Mouse (Mus musculus): ENCODE results near the gene Cdc34. TPM values are rescaled to one million over a fixed set of nuclear protein-coding genes. Genes with fewer than 3 reads are reported as not detected.
A peak's percentile ranks its signal among the peaks of the same experiment; 100 is the strongest.
"Not testable (repeated sequence)": the region's sequence is repeated elsewhere in the genome, so short reads cannot be mapped to it uniquely, and the experiment has no call there.

Cdc34 gene
- polyA plus RNA-seq, 1 experiment from 2014 or later = 122 TPM

DNA sequence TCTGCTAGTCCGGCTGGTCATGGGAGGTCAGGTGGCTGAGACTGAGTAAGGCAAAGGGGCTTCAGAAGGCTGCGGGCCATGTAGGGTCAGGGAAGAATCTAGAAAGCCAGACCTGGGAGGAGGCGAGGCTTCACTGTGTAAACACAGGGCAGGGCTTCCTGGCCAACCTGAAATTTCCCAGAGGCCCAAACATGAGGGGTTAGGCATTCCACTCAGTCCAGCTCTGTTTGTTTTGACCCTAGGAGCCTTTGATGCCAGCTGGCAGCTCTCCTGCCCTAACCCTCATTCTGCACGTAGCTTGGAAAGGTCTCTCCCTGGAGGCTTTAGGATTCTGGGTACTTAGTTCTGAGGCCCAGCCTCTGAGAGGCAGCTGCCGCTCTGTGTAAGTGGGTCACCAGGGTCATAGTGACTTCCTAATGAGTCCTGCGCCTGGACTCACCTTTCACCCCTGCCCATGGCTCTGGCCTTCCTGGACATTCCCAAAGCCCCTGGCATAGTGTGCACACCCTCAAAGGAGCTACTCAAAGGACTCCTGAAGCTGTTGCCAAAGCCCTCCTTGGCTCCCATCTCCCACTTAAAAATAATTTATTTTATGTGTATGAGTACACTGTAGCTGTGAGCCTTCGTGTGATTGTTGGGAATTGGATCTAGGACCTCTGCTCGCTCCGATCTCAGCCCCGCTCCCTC lies 19.6 kb downstream of the Cdc34 start:
- Histone ChIP-seq H3K9ac (peak overlapping the region; percentile 61), H3K4me1 (peaks cover 45% of the 10 kb centered on the region), H3K4me2 (peak overlapping the region; percentile 40), H3K4me3 (no peak overlapping the region), H3K9me3 (no peaks in the 10 kb centered on the region), H3K27ac (replicated peaks) (peak overlapping the region; percentile 84), H3K36me3 (peaks cover 5% of the 10 kb centered on the region), H3K27me3 (replicated peaks) (no peaks in the 10 kb centered on the region)
- ATAC-seq (ENCODE audit: extremely low read depth, insufficient number of reproducible peaks, low FRiP score, low TSS enrichment) = no peak
- WGBS = 44% methylated on average over 10 of the region's 10 CpGs

DNA sequence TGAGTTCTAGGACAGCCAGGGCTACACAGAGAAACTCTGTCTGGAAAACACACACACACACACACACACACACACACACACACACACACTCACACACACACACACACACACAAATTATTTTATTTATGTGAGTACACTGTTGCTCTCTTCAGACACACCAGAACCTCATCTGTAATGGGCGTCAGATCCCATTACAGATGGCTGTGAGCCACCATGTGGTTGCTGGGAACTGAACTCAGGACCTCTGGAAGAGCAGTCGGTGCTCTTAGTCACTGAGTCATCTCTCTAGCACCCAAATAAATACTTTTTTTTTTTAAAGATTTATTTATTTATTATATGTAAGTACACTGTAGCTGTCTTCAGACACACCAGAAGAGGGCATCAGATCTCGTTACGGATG lies 21.0 kb downstream of the Cdc34 start:
- not testable (repeated sequence) for H3K4me2 ChIP-seq; H3K27me3 ChIP-seq (replicated peaks); H3K27ac ChIP-seq (replicated peaks); H3K9ac ChIP-seq; ATAC-seq (ENCODE audit: extremely low read depth, insufficient number of reproducible peaks, low FRiP score, low TSS enrichment); H3K9me3 ChIP-seq; H3K4me3 ChIP-seq
- peaks cover 18% of the 10 kb centered on the region for H3K36me3 ChIP-seq
- WGBS = 89% methylated on average over 4 of the region's 4 CpGs
- H3K4me1 ChIP-seq = peaks cover 50% of the 10 kb centered on the region

DNA sequence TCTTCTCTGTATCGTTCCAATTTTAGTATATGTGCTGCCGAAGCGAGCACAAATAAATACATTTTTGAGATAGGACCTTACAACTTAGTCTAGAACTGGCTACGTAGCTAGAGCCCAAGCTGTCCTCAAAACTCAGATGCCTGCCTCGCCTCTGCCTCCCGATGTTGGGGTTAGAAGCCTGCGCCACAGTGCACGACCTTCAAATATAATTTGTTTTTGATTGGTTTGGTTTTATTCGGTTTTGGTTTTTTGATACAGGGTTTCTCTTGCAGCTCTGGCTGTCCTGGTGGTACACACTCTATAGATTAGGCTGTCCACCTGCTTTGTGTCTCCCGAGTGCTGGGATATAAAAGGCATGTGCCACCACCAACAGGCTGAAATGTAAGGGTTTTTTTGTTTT lies 21.5 kb downstream of the Cdc34 start:
- H3K36me3 ChIP-seq = peaks cover 23% of the 10 kb centered on the region
- H3K9ac ChIP-seq = peak overlapping the region; percentile 78
- H3K27me3 ChIP-seq (replicated peaks) = no peaks in the 10 kb centered on the region
- H3K27ac ChIP-seq (replicated peaks) = peak overlapping the region; percentile 84
- H3K4me1 ChIP-seq = peaks cover 54% of the 10 kb centered on the region
- no peaks in the 10 kb centered on the region for H3K9me3 ChIP-seq
- H3K4me2 ChIP-seq = peak overlapping the region; percentile 97
- 74% methylated on average over 10 of the region's 10 CpGs for WGBS
- ATAC-seq (ENCODE audit: extremely low read depth, insufficient number of reproducible peaks, low FRiP score, low TSS enrichment) = no peak
- peak overlapping the region; percentile 75 for H3K4me3 ChIP-seq

DNA sequence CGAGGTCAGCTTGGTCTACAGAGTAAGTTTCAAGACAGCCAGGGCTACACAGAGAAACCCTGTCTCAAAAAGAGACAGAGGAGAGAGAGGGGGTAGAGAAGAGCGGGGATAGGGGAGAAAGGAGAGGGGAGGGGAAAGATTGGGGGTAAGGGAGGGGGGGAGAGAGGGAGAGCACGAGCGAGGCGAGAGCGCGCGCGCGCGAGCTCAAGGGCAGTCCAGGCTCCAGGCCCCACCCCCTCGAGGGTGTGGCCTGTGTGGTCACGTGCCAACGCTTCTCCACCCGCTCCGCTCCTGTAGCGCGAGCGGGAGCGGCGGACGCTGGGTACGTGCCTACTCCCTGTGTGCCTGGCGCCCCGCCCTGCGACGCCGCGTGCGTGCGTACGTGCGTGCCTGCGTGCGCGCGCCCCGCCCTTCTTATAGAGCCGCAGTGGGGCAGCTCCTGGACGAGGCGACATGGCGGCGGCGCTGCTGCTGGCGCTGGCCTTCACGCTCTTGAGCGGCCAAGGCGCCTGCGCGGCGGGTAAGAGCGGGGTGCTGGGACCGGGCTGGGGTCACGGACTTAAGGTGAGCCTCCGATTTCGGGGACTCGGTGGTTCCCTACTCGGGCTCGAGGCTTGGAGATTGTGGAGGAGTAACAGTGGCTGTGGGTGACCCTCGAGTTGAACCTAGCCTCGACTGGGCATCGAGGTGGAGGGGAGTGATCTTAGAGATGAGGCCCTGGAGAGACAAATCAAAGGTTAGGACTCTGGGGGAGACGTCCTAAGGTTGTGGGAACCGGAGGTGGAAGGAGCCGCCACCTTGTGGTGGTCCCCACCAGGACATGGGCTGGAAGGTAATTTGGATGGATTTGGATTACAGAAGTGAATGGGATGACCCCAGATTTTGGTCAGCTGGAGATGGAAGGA lies 22.3 kb downstream of the Cdc34 start, which contains the start of gene Bsg:
Gene Bsg (plus strand): TSS at position 427 of the 905 bp plus-strand sequence.
- peak within 1 kb of the TSS; percentile 95 for H3K9ac ChIP-seq
- H3K9me3 ChIP-seq = no peaks in the 10 kb centered on the region
- peak within 1 kb of the TSS; percentile 97 for H3K4me2 ChIP-seq
- peak within 1 kb of the TSS; percentile 75 for H3K4me3 ChIP-seq
- WGBS = under 1% methylated on average over 63 of the region's 65 CpGs
- ATAC-seq (ENCODE audit: extremely low read depth, insufficient number of reproducible peaks, low FRiP score, low TSS enrichment) = peak; percentile 93
- peaks cover 62% of the 10 kb centered on the region for H3K4me1 ChIP-seq
- peak within 1 kb of the TSS; percentile 84 for H3K27ac ChIP-seq (replicated peaks)
- H3K27me3 ChIP-seq (replicated peaks) = no peaks in the 10 kb centered on the region
- H3K36me3 ChIP-seq = peaks cover 31% of the 10 kb centered on the region

DNA sequence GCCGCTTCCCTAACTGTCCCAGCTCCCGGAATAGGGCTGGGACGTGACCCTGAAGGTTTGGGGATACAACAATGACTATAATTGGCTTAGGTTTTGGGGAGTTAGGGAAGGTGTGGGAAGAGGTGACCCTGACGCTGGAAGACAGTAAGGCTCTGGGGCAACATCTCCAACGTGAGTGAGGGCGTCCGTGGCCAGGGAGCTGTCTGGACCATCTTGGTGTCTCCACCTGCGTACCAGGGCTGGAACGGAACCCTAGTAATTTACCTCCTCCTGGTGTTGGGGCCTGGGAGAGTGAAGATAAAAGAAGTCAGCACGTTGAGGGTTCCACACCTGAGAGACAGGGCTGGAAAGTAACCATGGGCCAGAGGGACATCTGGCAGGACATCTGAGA lies 23.0 kb downstream of the Cdc34 start:
- Histone ChIP-seq H3K27me3 (replicated peaks) (no peaks in the 10 kb centered on the region), H3K36me3 (peaks cover 38% of the 10 kb centered on the region), H3K9ac (peak overlapping the region; percentile 95), H3K27ac (replicated peaks) (peak overlapping the region; percentile 84), H3K4me3 (peak overlapping the region; percentile 75), H3K4me1 (peaks cover 68% of the 10 kb centered on the region), H3K4me2 (peak overlapping the region; percentile 97), H3K9me3 (no peaks in the 10 kb centered on the region)
- ATAC-seq (ENCODE audit: extremely low read depth, insufficient number of reproducible peaks, low FRiP score, low TSS enrichment) = no peak
- WGBS = 2% methylated on average over 10 of the region's 10 CpGs

DNA sequence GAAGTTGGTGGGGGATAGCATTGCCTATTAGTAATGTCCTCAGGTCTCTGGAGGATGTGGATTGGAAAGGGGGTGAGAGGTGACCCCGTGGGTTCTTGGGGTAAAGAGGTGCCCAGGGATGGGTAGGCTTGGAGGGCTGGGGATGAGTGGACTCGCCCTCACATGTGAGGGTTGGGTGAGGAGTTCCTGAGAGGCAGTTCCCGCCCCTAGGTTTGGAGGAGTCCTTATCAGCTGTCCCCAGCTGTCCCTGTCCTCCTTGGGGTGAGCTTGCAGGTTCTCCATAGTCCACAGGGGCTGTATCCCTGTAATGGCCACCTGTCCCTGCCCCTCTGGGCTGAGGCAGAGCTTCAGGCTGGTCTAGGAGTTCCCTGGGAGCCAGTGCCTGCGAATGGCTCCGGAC lies 24.0 kb downstream of the Cdc34 start:
- Histone ChIP-seq H3K4me1 (peaks cover 68% of the 10 kb centered on the region), H3K27ac (replicated peaks) (peak overlapping the region; percentile 84), H3K36me3 (peaks cover 48% of the 10 kb centered on the region), H3K9me3 (no peaks in the 10 kb centered on the region), H3K27me3 (replicated peaks) (no peaks in the 10 kb centered on the region), H3K4me3 (peak overlapping the region; percentile 75), H3K9ac (peak overlapping the region; percentile 95), H3K4me2 (peak overlapping the region; percentile 97)
- WGBS = 63% methylated on average over 5 of the region's 5 CpGs
- peak; percentile 30; the same call in 1 of the 2 replicates for ATAC-seq (ENCODE audit: extremely low read depth, insufficient number of reproducible peaks, low FRiP score, low TSS enrichment)

DNA sequence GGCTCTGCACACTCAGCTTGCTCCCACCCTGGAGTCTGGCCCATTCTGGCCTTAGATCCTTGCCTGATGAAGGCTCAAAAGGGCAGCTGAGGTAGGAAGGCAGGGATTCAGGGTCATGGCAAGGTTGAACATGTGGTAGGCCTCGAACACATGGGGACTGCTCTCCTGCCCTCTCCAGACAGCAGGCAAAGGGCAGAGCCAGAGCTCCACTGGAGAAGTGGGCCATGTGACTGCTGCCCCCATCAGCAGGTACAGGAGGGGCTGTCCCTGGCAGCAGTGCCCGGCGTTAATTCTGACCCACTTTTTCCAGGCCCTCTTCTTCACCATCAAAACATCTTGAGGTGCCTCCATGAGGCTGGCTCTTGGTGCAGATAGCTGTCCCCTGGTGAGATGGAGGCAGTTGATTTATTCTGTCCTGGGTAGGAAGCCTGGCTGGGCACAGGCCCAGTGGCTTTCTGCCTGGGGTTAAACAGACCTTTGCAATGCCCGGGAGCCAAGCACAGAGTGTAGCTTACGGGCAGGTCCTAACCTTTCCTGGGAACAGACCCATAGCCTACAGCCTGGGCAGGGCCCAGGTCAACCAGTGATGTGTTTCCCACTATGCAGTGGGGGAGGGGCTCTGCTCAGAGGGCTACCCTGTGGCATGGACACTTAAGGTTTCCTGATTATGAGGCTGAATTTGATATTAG lies 24.6 kb downstream of the Cdc34 start:
- Histone ChIP-seq H3K27me3 (replicated peaks) (no peaks in the 10 kb centered on the region), H3K27ac (replicated peaks) (peak overlapping the region; percentile 84)

DNA sequence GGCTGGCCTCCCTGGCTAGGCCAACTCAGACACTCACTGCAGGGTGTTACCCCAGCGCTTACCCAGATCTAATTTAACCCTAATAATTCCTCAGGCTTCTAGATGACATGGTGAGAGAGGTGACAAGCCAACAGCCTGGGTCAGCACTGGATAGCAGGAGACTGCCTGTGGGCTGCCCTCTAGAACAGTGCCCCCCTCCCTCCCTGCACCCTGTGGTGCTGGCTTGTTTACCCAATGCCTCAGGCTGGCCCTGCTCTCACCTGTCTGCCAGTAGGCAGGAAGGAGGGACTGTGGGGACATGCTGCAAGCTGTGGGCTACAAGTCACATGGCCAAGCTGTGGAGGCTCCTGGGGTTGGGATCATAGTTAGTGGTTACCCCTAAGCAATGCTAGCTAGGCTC lies 25.2 kb downstream of the Cdc34 start:
- Histone ChIP-seq H3K4me1 (peaks cover 61% of the 10 kb centered on the region), H3K9me3 (no peaks in the 10 kb centered on the region), H3K4me3 (peak overlapping the region; percentile 75), H3K9ac (peak overlapping the region; percentile 95), H3K36me3 (peaks cover 60% of the 10 kb centered on the region), H3K4me2 (peak overlapping the region; percentile 97), H3K27me3 (replicated peaks) (no peaks in the 10 kb centered on the region), H3K27ac (replicated peaks) (peak overlapping the region; percentile 84)
- ATAC-seq (ENCODE audit: extremely low read depth, insufficient number of reproducible peaks, low FRiP score, low TSS enrichment) = no peak
- 69% methylated on average over 1 of the region's 1 CpGs for WGBS

More for the DNA sequence above, 24.6 kb downstream of the Cdc34 start:
- H3K4me1 ChIP-seq = peaks cover 62% of the 10 kb centered on the region
- H3K4me2 ChIP-seq = peak overlapping the region; percentile 97
- H3K9ac ChIP-seq = peak overlapping the region; percentile 95
- peak overlapping the region; percentile 75 for H3K4me3 ChIP-seq
- WGBS = 57% methylated on average over 5 of the region's 5 CpGs
- no peak for ATAC-seq (ENCODE audit: extremely low read depth, insufficient number of reproducible peaks, low FRiP score, low TSS enrichment)
- H3K36me3 ChIP-seq = peaks cover 54% of the 10 kb centered on the region
- H3K9me3 ChIP-seq = no peaks in the 10 kb centered on the region

DNA sequence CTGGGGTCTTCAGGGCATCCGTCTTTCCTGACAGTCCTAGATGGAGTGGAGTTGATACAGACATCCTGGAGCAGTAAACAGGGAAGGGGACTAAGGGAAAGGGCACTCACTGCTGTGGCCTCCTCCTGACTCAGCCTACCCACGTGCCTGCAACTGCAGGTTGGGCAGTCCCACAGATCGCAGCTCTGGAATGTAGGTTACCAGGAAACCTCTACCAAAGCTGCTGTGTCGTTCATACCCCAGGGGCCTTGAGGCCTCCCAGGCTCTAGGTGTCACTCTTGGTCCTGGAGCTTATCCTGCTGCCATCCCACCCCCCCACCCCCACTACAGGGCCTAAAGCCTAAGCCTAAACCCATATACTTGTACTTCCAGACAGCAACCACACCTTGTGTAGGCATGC lies 25.8 kb downstream of the Cdc34 start:
- peak overlapping the region; percentile 97 for H3K4me2 ChIP-seq
- H3K9me3 ChIP-seq = no peaks in the 10 kb centered on the region
- WGBS = 45% methylated on average over 4 of the region's 4 CpGs
- peak overlapping the region; percentile 84; the same call in 1 of the 2 replicates for H3K27ac ChIP-seq (replicated peaks)
- ATAC-seq (ENCODE audit: extremely low read depth, insufficient number of reproducible peaks, low FRiP score, low TSS enrichment) = no peak
- peak overlapping the region; percentile 95 for H3K9ac ChIP-seq
- peaks cover 60% of the 10 kb centered on the region for H3K36me3 ChIP-seq
- peaks cover 67% of the 10 kb centered on the region for H3K4me1 ChIP-seq
- no peaks in the 10 kb centered on the region for H3K27me3 ChIP-seq (replicated peaks)
- peak overlapping the region; percentile 75 for H3K4me3 ChIP-seq

DNA sequence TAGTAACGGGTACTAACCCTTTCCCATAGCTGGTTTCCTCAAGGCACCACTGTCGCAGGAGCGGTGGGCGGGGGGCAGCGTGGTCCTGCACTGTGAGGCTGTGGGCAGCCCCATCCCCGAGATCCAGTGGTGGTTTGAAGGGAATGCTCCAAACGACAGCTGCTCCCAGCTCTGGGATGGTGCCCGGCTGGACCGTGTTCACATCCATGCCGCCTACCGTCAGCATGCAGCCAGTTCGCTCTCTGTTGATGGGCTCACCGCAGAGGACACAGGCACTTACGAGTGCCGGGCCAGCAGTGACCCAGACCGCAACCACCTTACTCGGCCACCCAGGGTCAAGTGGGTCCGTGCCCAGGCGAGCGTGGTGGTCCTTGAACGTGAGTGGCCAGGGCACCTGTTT lies 26.7 kb downstream of the Cdc34 start:
- Histone ChIP-seq H3K4me2 (peak overlapping the region; percentile 97), H3K27me3 (replicated peaks) (peaks cover 2% of the 10 kb centered on the region; the same call in 1 of the 2 replicates), H3K4me3 (peak overlapping the region; percentile 27), H3K9ac (peak overlapping the region; percentile 64), H3K27ac (replicated peaks) (peak overlapping the region; percentile 73), H3K36me3 (peaks cover 60% of the 10 kb centered on the region), H3K4me1 (peaks cover 73% of the 10 kb centered on the region), H3K9me3 (no peaks in the 10 kb centered on the region)
- WGBS = 70% methylated on average over 21 of the region's 21 CpGs
- ATAC-seq (ENCODE audit: extremely low read depth, insufficient number of reproducible peaks, low FRiP score, low TSS enrichment) = no peak

DNA sequence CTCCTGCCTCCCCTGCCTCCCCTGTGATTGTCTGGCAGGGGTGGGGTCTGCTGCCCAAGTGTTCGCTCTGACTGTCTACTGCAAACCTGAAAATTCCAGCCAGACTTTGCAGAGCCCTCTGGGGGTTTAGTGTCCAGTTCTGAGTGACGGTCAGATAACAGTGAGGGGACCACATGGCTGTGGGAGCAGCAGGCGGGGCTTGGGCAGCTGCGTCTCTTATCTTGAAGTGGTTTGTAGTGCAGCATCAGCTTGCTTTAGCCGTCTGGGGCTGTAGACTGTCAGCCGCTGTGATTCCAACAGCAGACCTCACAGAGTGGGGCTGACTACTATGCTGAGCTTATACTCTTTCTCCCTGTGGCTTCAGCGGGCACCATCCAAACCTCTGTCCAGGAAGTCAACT lies 27.3 kb downstream of the Cdc34 start:
- Histone ChIP-seq H3K9ac (peak overlapping the region; percentile 64), H3K27me3 (replicated peaks) (peaks cover 8% of the 10 kb centered on the region), H3K4me2 (peak overlapping the region; percentile 97), H3K9me3 (no peaks in the 10 kb centered on the region), H3K27ac (replicated peaks) (peak overlapping the region; percentile 73), H3K4me1 (peaks cover 73% of the 10 kb centered on the region), H3K4me3 (peak overlapping the region; percentile 27), H3K36me3 (peaks cover 60% of the 10 kb centered on the region)
- WGBS = 15% methylated on average over 7 of the region's 7 CpGs
- 0 out of 2 replicates have a peak, but pooled peaks have one; percentile 4 for ATAC-seq (ENCODE audit: extremely low read depth, insufficient number of reproducible peaks, low FRiP score, low TSS enrichment)

All from heart, embryonic 13.5 days (tissue).